12 mouse cellular contexts compared by ENCODE assay signal in the genomic region with DNA sequence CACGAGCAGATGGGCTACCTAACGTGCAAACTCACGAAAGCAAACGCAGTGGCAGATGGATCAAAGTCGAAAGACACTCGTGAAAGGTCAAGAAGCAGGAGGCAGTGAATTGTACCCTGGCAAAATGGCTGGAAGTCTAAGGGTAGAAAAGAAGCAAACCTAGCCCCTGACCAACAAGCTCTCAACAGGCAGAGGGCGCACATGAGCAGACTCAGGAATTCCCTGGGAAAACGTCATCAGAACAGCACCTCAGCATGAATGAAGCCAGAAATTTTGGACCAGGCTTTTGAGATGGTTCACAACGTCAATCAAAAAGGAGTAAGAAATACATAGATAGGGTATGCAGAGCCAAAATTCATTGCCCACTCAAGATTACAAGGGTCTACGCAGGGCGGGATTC. TPM values are rescaled to one million over a fixed set of nuclear protein-coding genes. Genes with fewer than 3 reads are reported as not detected.
DNase-seq lines count a peak whose midpoint lies in the region; ATAC-seq lines count a peak whose summit lies in the region.
"Not testable (repeated sequence)": the region's sequence is repeated elsewhere in the genome, so short reads cannot be mapped to it uniquely, and the experiment has no call there.
"Had no signal": no experiment of that assay in that cellular context is flagged by ENCODE, and none has a peak within 500 bp of the region (broad histone marks: within the 10 kb centered on the region; RNA-seq: fewer than 3 reads in every experiment).

No protein-coding gene starts in this region.

- WGBS in hindbrain, embryonic 16.5 days, result 12% methylated on average over 4 of the region's 11 CpGs
- 6% methylated on average over 5 of the region's 11 CpGs for WGBS in midbrain, embryonic 14.5 days

- H3K4me1 ChIP-seq in hindbrain, embryonic 16.5 days (ENCODE audit: control insufficient read depth, insufficient read depth, low read depth, low read length); midbrain, embryonic 14.5 days (ENCODE audit: control insufficient read depth, insufficient read depth, low read length): not testable (repeated sequence)

- not testable (repeated sequence) for H3K27ac ChIP-seq in hindbrain, embryonic 16.5 days (ENCODE audit: low read depth, low read length); midbrain, embryonic 14.5 days (replicated peaks; ENCODE audit: low read depth, low read length)

- H3K4me3 ChIP-seq in hindbrain, embryonic 16.5 days (ENCODE audit: low read length); midbrain, embryonic 14.5 days (replicated peaks; ENCODE audit: low read depth, low read length): not testable (repeated sequence)

- H3K36me3 ChIP-seq in hindbrain, embryonic 16.5 days (ENCODE audit: control insufficient read depth, insufficient read depth, low read length); midbrain, embryonic 14.5 days (ENCODE audit: control insufficient read depth, insufficient read depth, low read length): not testable (repeated sequence)

- H3K9ac ChIP-seq in hindbrain, embryonic 16.5 days (ENCODE audit: low read depth, low read length); midbrain, embryonic 14.5 days (replicated peaks; ENCODE audit: low read length): not testable (repeated sequence)

- not testable (repeated sequence) for H3K27me3 ChIP-seq in hindbrain, embryonic 16.5 days (replicated peaks; ENCODE audit: control insufficient read depth, insufficient read depth, low read length); midbrain, embryonic 14.5 days (ENCODE audit: control insufficient read depth, insufficient read depth, low read length)

- not testable (repeated sequence) for H3K9me3 ChIP-seq in hindbrain, embryonic 16.5 days (ENCODE audit: control insufficient read depth, low read length); midbrain, embryonic 14.5 days (ENCODE audit: control insufficient read depth, low read length)

- not testable (repeated sequence) for ATAC-seq in hindbrain, embryonic 16.5 days; midbrain, embryonic 14.5 days (ENCODE audit: low FRiP score, low TSS enrichment)

- peak overlapping the region; percentile 28; the same call in 1 of the 2 replicates for H3K4me2 ChIP-seq in hindbrain, embryonic 16.5 days (ENCODE audit: low read length)
- H3K4me2 ChIP-seq in midbrain, embryonic 14.5 days (ENCODE audit: low read length), result peak overlapping the region; percentile 29; the same call in 1 of the 2 replicates

- DNase-seq in R1 (ENCODE audit: low read depth, low spot score) (peak; percentile 71), liver (peak; percentile 7)
- peak; percentile 25 to 46 for DNase-seq in cerebellum, postnatal 4 days (ENCODE audit: low spot score in 2 of 2)
- DNase-seq in frontal cortex, postnatal 25 days (ENCODE audit: low spot score in 2 of 2), result peak; percentile 23 to 25
- DNase-seq in layer of hippocampus, adult 18-20 months (ENCODE audit: low spot score in 2 of 2), result peak; percentile 2 to 53
- DNase-seq in midbrain, embryonic 14.5 days, result peak; percentile 91
- peak; percentile 26 for DNase-seq in telencephalon, adult 2 months (ENCODE audit: low read depth, low spot score)

RNA-seq across cellular contexts. Expression of a gene that starts 1.0 kb away (rescaled TPM):
- polyA plus RNA-seq in hindbrain, embryonic 16.5 days (2015; fragmentation: Nextera tagmentation; extraction: Ambion mirVana), result 1.7 and 2.3 TPM in 2 replicates
- under 1 TPM; 0.59 to 0.91 TPM for total RNA-seq in layer of hippocampus, adult 18-20 months (2021)
- polyA plus RNA-seq in midbrain, embryonic 14.5 days (2014; fragmentation: Nextera tagmentation; extraction: Ambion mirVana), result 0.74 and 1.4 TPM in 2 replicates
- polyA plus RNA-seq: C2C12; heart, embryonic 14.5 days had no signal

RNA-seq across cellular contexts. Expression of a gene that starts 49.0 kb away (rescaled TPM):
- polyA plus RNA-seq in hindbrain, embryonic 16.5 days (2015; fragmentation: Nextera tagmentation; extraction: Ambion mirVana), result not detected in 2 replicates
- total RNA-seq in layer of hippocampus, adult 18-20 months (2021), result not detected
- not detected in 2 replicates for polyA plus RNA-seq in midbrain, embryonic 14.5 days (2014; fragmentation: Nextera tagmentation; extraction: Ambion mirVana)
- polyA plus RNA-seq: C2C12; frontal cortex, adult 2 months; heart, embryonic 14.5 days; stomach, embryonic 16.5 days had no signal

Comparison
In these comparisons a context has a peak if more than half of its experiments do, and no peak if none do; other contexts are left out.
1. DNase-seq: peak in every context shown above with its lines; median percentile 91 in midbrain, embryonic 14.5 days; 71 in R1; 36 in cerebellum, postnatal 4 days; 28 in layer of hippocampus, adult 18-20 months; 26 in telencephalon, adult 2 months; 24 in frontal cortex, postnatal 25 days; 7 in liver.